Mouse (Mus musculus) embryonic facial prominence, embryonic 13.5 days (tissue): ENCODE results near the gene Carns1. TPM values are rescaled to one million over a fixed set of nuclear protein-coding genes. Genes with fewer than 3 reads are reported as not detected.
"Not testable (repeated sequence)": the region's sequence is repeated elsewhere in the genome, so short reads cannot be mapped to it uniquely, and the experiment has no call there.

ENCODE experiments used
- ATAC-seq: fragments of 200-750 bp; cut with Nextera tagmentation; 2 replicates; pipeline ENCODE4 v1.8.0; 2017; ENCODE audit warnings: low read depth; ENCODE audit not compliant: insufficient number of reproducible peaks, insufficient read depth, low FRiP score, low TSS enrichment
- H3K27ac ChIP-seq: fragments of 300-500 bp; sonication (generic); 2 replicates; pipeline ENCODE4 v1.5.1; 2015; ENCODE audit warnings: moderate library complexity, mild to moderate bottlenecking, inconsistent platforms
- H3K27me3 ChIP-seq: fragments of 300-500 bp; sonication (generic); 2 replicates; pipeline ENCODE4 v1.6.1; 2015; ENCODE audit warnings: mild to moderate bottlenecking, inconsistent platforms
- H3K36me3 ChIP-seq: fragments of 300-500 bp; sonication (generic); 2 replicates; pipeline ENCODE4 v1.6.1; 2015; ENCODE audit warnings: mild to moderate bottlenecking, inconsistent platforms
- H3K4me1 ChIP-seq: fragments of 300-500 bp; sonication (generic); 2 replicates; pipeline ENCODE4 v1.6.1; 2015; ENCODE audit warnings: inconsistent platforms
- H3K4me2 ChIP-seq: fragments of 300-500 bp; sonication (generic); 2 replicates; pipeline ENCODE4 v1.6.1; 2015; ENCODE audit warnings: moderate library complexity, mild to moderate bottlenecking, inconsistent platforms
- H3K4me3 ChIP-seq: fragments of 300-500 bp; sonication (generic); 2 replicates; pipeline ENCODE4 v1.5.1; 2015; ENCODE audit warnings: mild to moderate bottlenecking, inconsistent platforms
- H3K9ac ChIP-seq: fragments of 300-500 bp; sonication (generic); 2 replicates; pipeline ENCODE4 v1.6.1; 2015; ENCODE audit warnings: mild to moderate bottlenecking, inconsistent platforms
- H3K9me3 ChIP-seq: fragments of 300-500 bp; sonication (generic); 2 replicates; pipeline ENCODE4 v1.6.1; 2016; ENCODE audit warnings: inconsistent platforms
- WGBS: fragments of 180-500 bp; shearing (Covaris S2); methylation state at CpG from one replicate; pipeline ENCODE4 v1.1.7; 2015; ENCODE audit warnings: mixed read lengths; 5-methylcytosine and 5-hydroxymethylcytosine counted together
- polyA plus RNA-seq: library from polyadenylated mRNA; unstranded; fragments of >200 nt; fragmentation: Nextera tagmentation; extraction: Ambion mirVana; gene quantifications from 2 replicates; pipeline ENCODE4 v1.2.1, GENCODE M21; 2015

Gene Carns1
- polyA plus RNA-seq, 1 experiment from 2014 or later: 1.7 TPM

DNA sequence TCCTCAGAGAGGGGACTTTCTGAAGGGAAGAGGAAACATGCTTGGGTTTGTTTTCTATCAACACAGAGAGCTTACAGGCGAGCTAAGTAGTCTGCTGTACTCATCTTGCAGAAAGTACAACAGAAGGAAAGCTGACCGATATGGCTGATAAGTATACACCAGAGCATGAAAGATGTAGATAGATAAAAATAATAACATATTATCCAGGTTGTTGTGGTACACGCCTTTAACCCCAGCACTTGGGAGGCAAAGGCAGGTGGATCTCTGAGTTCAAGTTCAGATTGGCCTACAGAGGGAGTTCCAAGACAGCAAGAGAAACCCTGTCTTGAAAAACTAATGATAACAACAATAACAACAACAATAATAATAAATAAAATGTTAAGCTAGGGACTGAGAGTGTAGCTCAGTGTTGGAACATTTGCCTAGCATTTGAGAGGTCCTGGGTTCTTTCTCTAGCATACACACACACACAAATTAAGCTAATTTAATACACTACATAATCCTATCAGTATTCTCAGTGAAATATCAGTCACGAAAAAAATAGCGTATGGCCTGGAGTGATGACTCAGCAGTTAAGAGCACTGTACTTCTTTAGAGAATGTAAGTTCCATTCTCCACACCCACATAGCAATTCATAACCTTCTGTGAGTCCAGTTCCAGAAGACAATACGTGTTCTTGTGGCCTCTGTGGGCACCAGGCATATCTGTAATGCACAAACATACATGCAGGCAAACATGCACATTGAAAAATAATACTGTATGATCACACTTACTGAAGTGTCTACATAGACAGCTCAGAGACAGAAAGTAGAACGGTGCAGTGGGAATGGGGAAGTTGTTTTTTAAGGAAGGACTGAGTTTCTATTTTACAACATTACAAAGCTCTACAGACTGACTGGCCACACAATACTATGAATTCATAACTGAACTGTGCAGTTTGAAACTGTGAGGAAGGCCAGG lies 52.6 kb downstream of the Carns1 start:
- H3K27me3 ChIP-seq: no peaks in the 10 kb centered on the region
- H3K9ac ChIP-seq: no peak overlapping the region
- H3K27ac ChIP-seq: no peak overlapping the region
- ATAC-seq: no peak
- H3K4me2 ChIP-seq: no peak overlapping the region
- no peaks in the 10 kb centered on the region for H3K9me3 ChIP-seq
- H3K36me3 ChIP-seq: peaks cover 9% of the 10 kb centered on the region
- H3K4me3 ChIP-seq: no peak overlapping the region
- peaks cover 46% of the 10 kb centered on the region for H3K4me1 ChIP-seq
- 82% methylated on average over 7 of the region's 7 CpGs for WGBS

DNA sequence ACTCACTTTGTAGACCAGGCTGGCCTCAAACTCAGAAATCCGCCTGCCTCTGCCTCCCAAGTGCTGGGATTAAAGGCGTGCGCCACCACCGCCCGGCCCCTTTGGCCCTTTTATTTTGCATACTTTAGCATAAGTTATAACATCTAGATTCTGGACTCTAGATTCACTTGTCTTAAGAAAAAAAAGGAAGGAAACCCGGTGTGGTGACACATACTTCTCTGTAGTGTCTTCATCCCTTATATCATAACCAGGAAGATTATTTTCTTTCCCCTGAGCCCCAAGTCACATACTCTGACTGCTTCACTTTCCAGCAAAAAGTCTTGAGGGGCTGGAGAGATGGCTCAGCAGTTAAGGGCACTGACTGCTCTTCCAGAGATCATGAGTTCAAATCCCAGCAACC lies 53.4 kb downstream of the Carns1 start:
- not testable (repeated sequence) for H3K9me3 ChIP-seq, H3K27me3 ChIP-seq, H3K9ac ChIP-seq, ATAC-seq
- Histone ChIP-seq H3K27ac (peak overlapping the region; percentile 85; the same call in 1 of the 2 replicates), H3K4me2 (peak overlapping the region; percentile 61), H3K4me3 (0 out of 2 replicates have a peak overlapping the region, but pooled peaks have one; percentile 52), H3K36me3 (peaks cover 12% of the 10 kb centered on the region), H3K4me1 (peaks cover 39% of the 10 kb centered on the region)
- 50% methylated on average over 6 of the region's 6 CpGs for WGBS

DNA sequence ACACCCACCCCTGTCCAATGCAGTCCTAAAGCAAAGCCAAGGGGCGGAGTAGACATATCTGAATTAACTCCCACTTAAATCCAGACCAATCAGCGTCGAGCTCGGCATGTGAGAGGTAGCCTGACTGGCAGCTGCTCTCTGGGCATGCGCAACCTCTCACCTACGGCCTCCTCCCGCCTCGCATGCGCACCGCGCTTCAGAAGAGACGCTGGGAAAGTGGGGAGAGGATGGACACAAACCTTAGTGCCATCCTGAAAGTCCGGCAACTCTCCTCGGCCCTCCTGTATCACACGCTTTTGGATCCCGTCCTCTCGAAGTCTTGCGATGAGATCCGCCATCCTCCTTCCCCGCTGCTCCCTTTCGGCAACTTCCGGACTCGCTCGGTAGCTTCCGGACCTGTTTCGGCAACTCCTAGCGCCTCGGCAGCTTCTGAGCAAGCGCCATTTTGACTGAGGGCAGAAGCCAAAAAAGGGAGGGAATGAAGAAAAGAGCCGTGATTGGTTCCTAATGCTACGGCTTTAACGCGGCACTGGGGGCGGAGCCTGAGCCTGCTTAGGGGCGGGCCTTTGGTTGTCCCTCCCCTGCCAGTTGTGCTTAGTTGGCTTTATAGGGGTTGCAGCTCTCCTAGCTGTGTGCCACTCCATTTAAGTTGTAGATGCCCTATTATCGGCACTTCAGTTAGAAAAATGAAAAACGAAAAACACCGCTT lies 54.0 kb downstream of the Carns1 start:
- no peaks in the 10 kb centered on the region for H3K9me3 ChIP-seq
- peak overlapping the region; percentile 52 for H3K4me3 ChIP-seq
- peaks cover 34% of the 10 kb centered on the region for H3K4me1 ChIP-seq
- peaks cover 18% of the 10 kb centered on the region for H3K36me3 ChIP-seq
- ATAC-seq: peak; percentile 60
- H3K9ac ChIP-seq: peak overlapping the region; percentile 78
- peak overlapping the region; percentile 85 for H3K27ac ChIP-seq
- H3K27me3 ChIP-seq: no peaks in the 10 kb centered on the region
- peak overlapping the region; percentile 61 for H3K4me2 ChIP-seq
- WGBS: 3% methylated on average over 38 of the region's 38 CpGs

GRCm38 (mm10) chr19:4120496-4120895 lies 54.8 kb downstream of the Carns1 start:
- Histone ChIP-seq H3K27me3 (no peaks in the 10 kb centered on the region), H3K36me3 (peaks cover 25% of the 10 kb centered on the region), H3K4me3 (peak overlapping the region; percentile 52), H3K4me2 (peak overlapping the region; percentile 61), H3K9me3 (no peaks in the 10 kb centered on the region), H3K4me1 (peaks cover 34% of the 10 kb centered on the region), H3K9ac (no peak overlapping the region), H3K27ac (no peak overlapping the region)
- no peak for ATAC-seq
- 95% methylated on average over 2 of the region's 2 CpGs for WGBS

- peaks cover 31% of the 10 kb centered on the region for H3K36me3 ChIP-seq
- WGBS: 90% methylated on average over 6 of the region's 6 CpGs
These were observed 55.4 kb downstream of the Carns1 start for GRCm38 (mm10) chr19:4119716-4120487.

DNA sequence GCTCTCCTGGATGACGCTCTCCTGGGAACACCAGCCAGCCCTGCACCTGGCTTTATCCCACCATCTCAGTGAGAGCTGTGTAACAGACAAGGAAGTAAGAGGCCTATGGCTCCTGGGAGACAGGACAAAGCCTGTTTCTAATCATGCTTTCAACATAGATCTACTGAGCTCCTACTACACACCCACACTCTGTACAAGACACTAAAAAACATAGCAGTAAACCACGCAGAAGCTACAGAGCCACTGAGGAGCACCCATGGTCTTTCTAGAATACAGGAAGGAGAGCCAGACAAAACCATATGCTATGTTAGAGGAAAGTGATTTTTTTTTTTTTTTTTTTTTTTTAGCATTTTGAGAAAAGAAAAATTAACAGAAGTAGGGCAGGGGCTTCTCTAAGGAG lies 56.9 kb downstream of the Carns1 start:
- no peak overlapping the region for H3K27ac ChIP-seq
- peaks cover 16% of the 10 kb centered on the region for H3K4me1 ChIP-seq
- no peak overlapping the region for H3K9ac ChIP-seq
- WGBS: 87% methylated on average over 2 of the region's 2 CpGs
- no peak overlapping the region for H3K4me3 ChIP-seq
- no peak overlapping the region for H3K4me2 ChIP-seq
- H3K9me3 ChIP-seq: no peaks in the 10 kb centered on the region
- no peaks in the 10 kb centered on the region for H3K27me3 ChIP-seq
- no peak for ATAC-seq
- peaks cover 46% of the 10 kb centered on the region for H3K36me3 ChIP-seq

More at GRCm38 (mm10) chr19:4119716-4120487, 55.4 kb downstream of the Carns1 start:
- ATAC-seq: no peak
- H3K4me2 ChIP-seq: peak overlapping the region; percentile 61
- H3K4me1 ChIP-seq: peaks cover 30% of the 10 kb centered on the region
- no peak overlapping the region for H3K4me3 ChIP-seq
- no peaks in the 10 kb centered on the region for H3K9me3 ChIP-seq
- H3K27ac ChIP-seq: no peak overlapping the region
- no peak overlapping the region for H3K9ac ChIP-seq
- no peaks in the 10 kb centered on the region for H3K27me3 ChIP-seq

DNA sequence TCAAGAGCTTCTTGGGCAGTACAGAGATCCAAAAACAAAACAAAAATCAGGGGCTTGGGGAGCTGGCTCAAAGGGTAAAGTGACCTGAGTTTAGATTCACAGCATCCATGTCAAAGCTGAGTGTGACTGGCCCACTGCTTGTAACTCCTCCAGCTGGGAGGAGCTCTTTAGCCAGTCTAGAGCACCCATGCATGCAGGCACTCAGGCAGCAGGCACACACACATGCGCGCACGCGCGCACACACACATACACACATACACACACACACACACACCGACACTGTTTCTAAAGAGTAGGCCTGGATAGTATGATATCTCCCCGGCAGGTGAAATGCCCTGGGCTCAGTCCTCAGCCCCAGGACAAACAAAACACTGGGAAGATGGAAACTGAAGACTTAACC lies 58.3 kb downstream of the Carns1 start:
- ATAC-seq: no peak
- no peak overlapping the region for H3K4me3 ChIP-seq
- H3K36me3 ChIP-seq: peaks cover 60% of the 10 kb centered on the region
- no peaks in the 10 kb centered on the region for H3K9me3 ChIP-seq
- no peaks in the 10 kb centered on the region for H3K27me3 ChIP-seq
- H3K27ac ChIP-seq: no peak overlapping the region
- peaks cover 16% of the 10 kb centered on the region for H3K4me1 ChIP-seq
- H3K4me2 ChIP-seq: no peak overlapping the region
- 94% methylated on average over 7 of the region's 7 CpGs for WGBS
- H3K9ac ChIP-seq: no peak overlapping the region

DNA sequence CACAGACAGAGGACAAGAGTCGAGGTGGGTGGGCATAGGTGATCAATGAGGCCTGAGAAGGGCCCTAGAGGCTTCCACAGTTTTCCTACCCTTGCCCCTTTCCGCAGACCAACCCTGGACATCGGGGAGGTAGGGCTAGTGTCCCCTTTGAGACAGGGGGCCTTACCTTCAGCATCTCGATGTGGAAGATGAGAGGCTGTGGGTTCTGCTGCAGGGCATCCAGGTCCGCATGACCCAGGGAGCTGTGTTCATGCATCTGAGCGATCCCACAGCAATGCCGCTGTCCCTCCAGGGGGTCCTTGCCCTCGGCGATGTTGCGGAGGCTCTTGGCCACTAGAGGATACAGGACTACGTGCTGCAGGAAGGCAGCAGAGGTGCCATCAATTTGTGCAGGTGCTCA lies 59.5 kb downstream of the Carns1 start:
- Histone ChIP-seq H3K27ac (no peak overlapping the region), H3K9me3 (no peaks in the 10 kb centered on the region), H3K4me1 (peaks cover 13% of the 10 kb centered on the region), H3K4me2 (no peak overlapping the region), H3K36me3 (peaks cover 67% of the 10 kb centered on the region), H3K9ac (no peak overlapping the region), H3K4me3 (no peak overlapping the region), H3K27me3 (no peaks in the 10 kb centered on the region)
- ATAC-seq: no peak
- WGBS: 84% methylated on average over 11 of the region's 11 CpGs

DNA sequence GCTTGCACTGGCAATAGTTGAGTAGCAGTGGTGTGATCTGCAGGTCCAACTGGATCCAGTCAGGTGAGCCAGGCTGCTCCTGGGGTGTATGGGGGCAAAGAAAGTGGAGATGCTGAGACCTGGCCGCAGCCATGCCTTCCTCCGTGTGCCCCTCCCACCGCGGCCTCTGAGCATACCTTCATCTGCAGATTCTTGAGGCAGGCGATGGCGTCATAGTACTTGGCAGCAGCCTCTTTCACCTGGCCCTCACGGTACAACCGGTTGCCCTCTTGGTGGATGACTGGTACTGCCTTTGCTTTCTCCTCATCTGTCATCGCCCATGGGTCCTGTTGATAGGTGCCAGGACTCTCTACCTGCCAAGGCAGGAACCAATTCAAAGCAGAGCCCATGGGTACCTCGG lies 60.1 kb downstream of the Carns1 start:
- no peak for ATAC-seq
- Histone ChIP-seq H3K27me3 (no peaks in the 10 kb centered on the region), H3K4me1 (peaks cover 7% of the 10 kb centered on the region), H3K4me3 (no peak overlapping the region), H3K9me3 (no peaks in the 10 kb centered on the region), H3K36me3 (peaks cover 67% of the 10 kb centered on the region), H3K9ac (no peak overlapping the region), H3K27ac (no peak overlapping the region), H3K4me2 (no peak overlapping the region)
- 94% methylated on average over 10 of the region's 10 CpGs for WGBS

DNA sequence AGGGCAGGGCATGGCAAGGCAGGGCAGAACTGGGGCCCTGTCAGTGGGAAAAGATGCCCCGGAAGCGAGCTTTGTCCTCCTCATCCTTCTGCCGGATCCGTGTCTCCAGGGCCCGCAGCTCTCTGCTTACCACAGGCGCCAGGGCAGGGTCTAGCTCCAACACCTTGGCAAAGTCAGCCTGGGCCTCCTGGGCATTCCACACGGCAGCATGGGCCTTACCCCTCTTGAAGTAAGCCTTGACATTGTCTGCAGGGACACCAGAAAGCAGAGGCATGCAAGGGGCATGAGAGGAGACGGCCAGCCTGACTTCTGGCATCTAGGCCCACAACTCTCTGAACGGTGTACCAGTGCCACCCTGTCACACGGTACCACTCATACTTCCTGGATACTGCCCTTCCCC lies 60.7 kb downstream of the Carns1 start:
- no peak overlapping the region for H3K4me3 ChIP-seq
- no peaks in the 10 kb centered on the region for H3K27me3 ChIP-seq
- H3K4me2 ChIP-seq: no peak overlapping the region
- no peak for ATAC-seq
- H3K9ac ChIP-seq: no peak overlapping the region
- 89% methylated on average over 10 of the region's 10 CpGs for WGBS
- peaks cover under 1% of the 10 kb centered on the region; the same call in 1 of the 2 replicates for H3K4me1 ChIP-seq
- H3K36me3 ChIP-seq: peaks cover 67% of the 10 kb centered on the region
- H3K27ac ChIP-seq: no peak overlapping the region
- H3K9me3 ChIP-seq: no peaks in the 10 kb centered on the region
